Mouse (Mus musculus) MEL (cell line): Measurements from ENCODE around the gene Creld2.

ENCODE experiments used
- CTCF ChIP-seq, 3 experiments: IDR thresholded peaks in 2 of 3; conservative IDR thresholded peaks in 1 of 3; 2 replicates each; pipeline ENCODE4 v1.5.1; 2011 to 2012; ENCODE audit warnings: low read length in 3 of 3, low read depth in 2 of 3, mild to moderate bottlenecking in 2 of 3, improper control_type of control experiment in 1 of 3, inconsistent platforms in 1 of 3, mixed read lengths in 1 of 3, moderate library complexity in 1 of 3; ENCODE audit not compliant: control insufficient read depth in 1 of 3, insufficient read depth in 1 of 3, poor library complexity in 1 of 3, severe bottlenecking in 1 of 3
- MYC ChIP-seq: IDR thresholded peaks from 2 replicates; pipeline ENCODE4 v1.6.1; 2011; ENCODE audit warnings: low read depth, mild to moderate bottlenecking, low read length, improper control_type of control experiment, moderate library complexity
- NRF1 ChIP-seq: IDR thresholded peaks from 2 replicates; pipeline ENCODE4 v1.6.1; 2014; ENCODE audit warnings: low read depth, mild to moderate bottlenecking, inconsistent platforms, low read length, improper control_type of control experiment, moderate library complexity; ENCODE audit not compliant: poor library complexity, insufficient read depth, severe bottlenecking
- ZMIZ1 ChIP-seq: IDR thresholded peaks from 2 replicates; pipeline ENCODE4 v1.6.1; 2012; ENCODE audit warnings: low read depth, mild to moderate bottlenecking, inconsistent platforms, low read length, improper control_type of control experiment, moderate library complexity

- TF ChIP-seq NRF1 (no peak), CTCF (IDR thresholded peaks at IDR 0.05 in 2 of 3, conservative IDR thresholded peaks at IDR 0.05 in 1 of 3; ENCODE audit: control insufficient read depth in 1 of 3, insufficient read depth in 1 of 3, low read depth in 2 of 3, low read length in 3 of 3, poor library complexity in 1 of 3, severe bottlenecking in 1 of 3) (no peak), MYC (no peak), ZMIZ1 (no peak)
These were observed 18.5 kb upstream of the Creld2 start for GRCm38 (mm10) chr15:88800921-88801354.
